Mouse (Mus musculus): ENCODE measurements around the gene Nt5c3. TPM values are rescaled to one million over a fixed set of nuclear protein-coding genes. Genes with fewer than 3 reads are reported as not detected.

Nt5c3 gene
- polyA plus RNA-seq, 1 experiment from 2014 or later = 147 TPM

DNA sequence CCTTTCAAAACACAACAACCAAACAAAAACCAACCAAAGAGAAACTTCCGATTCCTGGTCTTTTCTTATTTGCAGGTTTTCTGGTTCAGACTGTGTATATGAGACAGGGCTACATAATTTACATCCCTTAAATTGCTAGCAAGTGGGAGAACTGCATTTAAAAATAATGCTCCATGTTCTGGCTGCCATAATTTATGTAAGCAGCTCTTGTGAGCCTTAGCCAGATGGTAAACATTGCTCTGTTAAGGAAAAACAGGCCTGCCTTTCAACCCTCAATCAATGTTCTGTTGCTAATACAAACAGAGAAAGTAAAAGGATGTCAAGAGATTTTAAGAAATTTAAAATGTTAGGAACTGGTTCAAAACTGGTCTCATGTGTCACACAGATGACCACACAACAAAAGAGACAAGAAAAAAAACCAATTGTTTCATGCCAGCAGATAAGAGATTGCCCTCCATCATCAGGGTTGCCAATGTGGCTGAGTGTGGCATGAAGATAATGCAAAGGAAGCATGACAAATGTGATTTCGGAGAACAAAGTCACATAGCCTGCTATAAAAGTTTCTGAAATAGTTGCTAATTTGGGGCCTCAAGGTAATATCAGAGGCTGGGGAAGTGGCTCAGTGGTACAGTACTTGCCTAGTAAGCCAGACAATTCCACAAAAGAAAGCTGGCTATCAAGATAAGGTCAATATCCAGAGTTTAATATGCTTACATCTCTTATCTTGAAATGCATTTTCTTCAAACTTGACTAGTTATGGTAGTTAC, 10.5 kb downstream of the Nt5c3 start:
- H3K4me1 ChIP-seq (replicated peaks) = no peaks in the 10 kb centered on the region
- WGBS = 84% methylated on average over 2 of the region's 2 CpGs
- ATAC-seq (ENCODE audit: low FRiP score) = no peak

DNA sequence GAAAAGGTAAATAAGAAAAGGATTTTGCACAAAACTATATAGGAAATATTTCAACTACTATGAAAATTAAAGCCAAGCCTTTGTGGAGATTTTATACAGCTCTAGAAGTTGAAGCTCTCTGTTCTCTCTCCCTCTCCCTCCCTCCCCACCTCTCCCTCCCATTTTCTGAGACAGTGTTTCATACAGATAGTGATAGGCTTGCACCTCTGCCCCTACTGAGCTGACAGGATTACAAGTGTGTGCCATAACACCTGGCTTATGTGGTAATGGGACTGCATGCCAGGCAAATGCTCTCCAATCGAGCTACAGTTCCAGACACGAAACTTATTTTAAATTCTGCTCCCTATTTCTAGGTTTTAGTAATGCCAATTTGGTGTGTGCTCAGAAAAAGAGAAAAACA, 12.8 kb downstream of the Nt5c3 start:
- 89% methylated on average over 2 of the region's 2 CpGs for WGBS
- ATAC-seq (ENCODE audit: low FRiP score) = no peak
- Histone ChIP-seq H3K36me3 (no peaks in the 10 kb centered on the region), H3K27me3 (no peaks in the 10 kb centered on the region), H3K9me3 (no peaks in the 10 kb centered on the region), H3K4me3 (no peak overlapping the region), H3K27ac (no peak overlapping the region), H3K9ac (no peak overlapping the region), H3K4me2 (no peak overlapping the region), H3K4me1 (replicated peaks) (peaks cover 4% of the 10 kb centered on the region; the same call in 1 of the 2 replicates)

More for the DNA sequence above, 10.5 kb downstream of the Nt5c3 start:
- H3K27ac ChIP-seq = no peak overlapping the region
- no peaks in the 10 kb centered on the region for H3K36me3 ChIP-seq
- H3K27me3 ChIP-seq = no peaks in the 10 kb centered on the region
- H3K4me3 ChIP-seq = no peak overlapping the region
- no peak overlapping the region for H3K4me2 ChIP-seq
- H3K9me3 ChIP-seq = no peaks in the 10 kb centered on the region
- H3K9ac ChIP-seq = no peak overlapping the region

DNA sequence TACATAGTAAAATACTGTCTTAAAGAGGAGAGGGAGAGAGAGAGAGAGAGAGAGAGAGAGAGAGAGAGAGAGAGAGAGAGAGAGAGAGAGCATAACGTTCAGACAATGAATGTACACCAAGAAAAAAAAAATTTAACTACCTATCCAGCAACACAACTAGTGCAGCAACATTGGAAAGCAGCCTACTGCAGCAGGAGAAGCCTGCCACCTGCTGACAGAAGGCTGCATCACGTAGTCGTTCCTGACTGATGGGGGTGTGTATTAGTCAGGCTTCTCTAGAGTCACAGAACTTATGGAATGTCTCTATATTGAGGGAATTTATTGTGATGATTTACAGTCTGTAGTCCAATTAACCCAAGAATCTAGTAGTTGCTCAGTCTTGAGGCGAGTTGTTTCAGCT, 14.8 kb downstream of the Nt5c3 start:
- no peak overlapping the region for H3K4me3 ChIP-seq
- H3K9ac ChIP-seq = no peak overlapping the region
- ATAC-seq (ENCODE audit: low FRiP score) = no peak
- H3K4me1 ChIP-seq (replicated peaks) = peaks cover 18% of the 10 kb centered on the region
- 15% methylated on average over 4 of the region's 4 CpGs for WGBS
- no peaks in the 10 kb centered on the region for H3K27me3 ChIP-seq
- H3K9me3 ChIP-seq = no peaks in the 10 kb centered on the region
- H3K4me2 ChIP-seq = no peak overlapping the region
- H3K36me3 ChIP-seq = no peaks in the 10 kb centered on the region
- no peak overlapping the region for H3K27ac ChIP-seq

DNA sequence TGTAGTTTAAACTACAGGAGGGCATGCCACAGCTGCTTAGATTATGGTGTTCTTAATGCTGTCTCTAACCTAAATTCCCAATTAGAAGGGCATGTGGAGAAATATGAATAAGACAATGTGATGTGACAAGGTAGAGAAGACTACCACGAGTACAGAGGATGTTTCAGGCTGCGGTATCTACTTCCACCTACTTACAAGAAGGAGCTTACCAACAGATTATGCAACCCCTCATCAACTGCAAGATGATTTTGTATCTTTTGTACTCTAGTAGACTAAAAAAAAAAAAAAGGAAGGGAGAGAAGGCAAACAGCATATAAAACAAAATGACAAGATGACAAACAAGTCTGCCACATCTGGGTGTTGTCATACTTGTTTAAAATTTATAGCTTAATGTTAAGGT, 15.3 kb downstream of the Nt5c3 start:
- no peaks in the 10 kb centered on the region for H3K9me3 ChIP-seq
- H3K4me3 ChIP-seq = no peak overlapping the region
- no peaks in the 10 kb centered on the region for H3K36me3 ChIP-seq
- 92% methylated on average over 2 of the region's 2 CpGs for WGBS
- H3K27me3 ChIP-seq = no peaks in the 10 kb centered on the region
- H3K4me2 ChIP-seq = no peak overlapping the region
- H3K27ac ChIP-seq = no peak overlapping the region
- ATAC-seq (ENCODE audit: low FRiP score) = no peak
- no peak overlapping the region for H3K9ac ChIP-seq
- peaks cover 22% of the 10 kb centered on the region for H3K4me1 ChIP-seq (replicated peaks)

DNA sequence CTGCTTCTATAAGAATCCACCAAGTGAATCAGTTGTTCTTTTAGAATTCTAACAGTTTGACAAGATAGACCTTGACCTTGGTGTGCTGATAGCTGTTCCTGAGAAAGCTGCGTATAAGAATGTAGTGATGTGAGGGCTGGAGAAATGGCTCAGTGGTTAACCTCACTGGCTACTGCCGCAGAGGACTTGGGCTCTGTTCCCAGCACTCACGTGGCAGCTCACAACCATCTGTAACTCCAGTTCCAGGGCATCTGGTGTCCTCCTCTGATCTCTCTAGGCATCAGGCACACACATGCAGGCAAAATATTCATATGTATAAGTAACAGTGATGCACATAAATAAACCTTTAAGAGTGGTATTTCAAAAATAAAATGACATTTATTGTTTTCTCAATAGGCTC, 15.8 kb downstream of the Nt5c3 start:
- 94% methylated on average over 3 of the region's 3 CpGs for WGBS
- Histone ChIP-seq H3K4me2 (no peak overlapping the region), H3K36me3 (no peaks in the 10 kb centered on the region), H3K4me1 (replicated peaks) (peaks cover 26% of the 10 kb centered on the region), H3K9me3 (no peaks in the 10 kb centered on the region), H3K27me3 (no peaks in the 10 kb centered on the region), H3K4me3 (no peak overlapping the region), H3K27ac (no peak overlapping the region), H3K9ac (no peak overlapping the region)
- ATAC-seq (ENCODE audit: low FRiP score) = no peak

DNA sequence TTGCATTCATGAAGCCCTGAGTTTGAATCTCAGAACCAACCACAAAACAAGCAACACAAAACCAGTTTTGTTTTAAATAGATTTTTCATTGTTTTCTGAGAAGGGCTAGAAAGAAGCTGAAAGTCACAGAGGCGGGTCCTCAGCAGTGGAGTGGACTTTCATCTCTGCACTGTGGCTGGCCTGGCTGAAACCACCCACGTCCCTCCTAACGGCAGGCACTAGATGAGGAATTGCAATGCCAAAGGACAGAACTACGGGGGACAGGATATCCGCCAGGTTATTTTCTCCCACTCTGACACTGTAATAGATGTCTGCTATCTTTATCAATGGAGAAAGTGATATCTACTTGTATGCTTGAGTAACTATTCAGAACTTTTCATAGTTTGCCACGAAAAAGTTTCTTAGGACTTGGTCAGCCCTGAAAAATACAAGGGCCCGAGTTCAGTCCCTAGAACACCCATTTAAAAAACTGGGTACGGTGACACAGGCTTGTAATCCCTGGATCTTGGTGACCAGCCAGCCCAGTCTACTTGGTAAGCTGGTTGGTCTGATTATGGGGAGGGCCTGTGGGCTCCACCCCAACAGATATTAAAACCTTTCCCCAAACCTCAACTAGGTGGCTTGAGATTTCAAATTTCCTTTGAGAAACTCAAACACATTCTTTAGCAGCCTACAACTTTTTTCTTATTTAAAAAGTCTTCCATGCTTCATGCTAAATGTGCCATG, 17.4 kb downstream of the Nt5c3 start:
- 90% methylated on average over 8 of the region's 8 CpGs for WGBS
- H3K9ac ChIP-seq = no peak overlapping the region
- H3K27me3 ChIP-seq = no peaks in the 10 kb centered on the region
- peaks cover 34% of the 10 kb centered on the region for H3K4me1 ChIP-seq (replicated peaks)
- H3K36me3 ChIP-seq = no peaks in the 10 kb centered on the region
- H3K27ac ChIP-seq = no peak overlapping the region
- H3K9me3 ChIP-seq = no peaks in the 10 kb centered on the region
- no peak for ATAC-seq (ENCODE audit: low FRiP score)
- H3K4me3 ChIP-seq = no peak overlapping the region
- no peak overlapping the region for H3K4me2 ChIP-seq

DNA sequence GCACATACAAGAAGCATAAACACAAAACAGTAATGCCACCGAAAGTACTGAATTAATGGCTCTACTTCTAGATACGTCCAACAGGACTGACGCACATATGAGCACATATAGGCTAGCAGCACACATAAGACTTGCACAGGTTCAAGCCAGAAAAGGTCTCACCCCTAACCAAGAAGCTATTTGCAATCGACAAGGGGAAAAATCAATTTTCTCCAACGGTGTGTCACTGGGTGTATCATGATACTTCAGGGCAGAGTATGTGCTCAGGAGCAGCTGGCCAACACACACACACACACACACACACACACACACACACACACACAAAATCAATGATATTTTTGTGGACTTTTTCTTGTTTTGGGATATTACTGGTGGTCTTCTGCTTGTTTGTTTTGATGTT, 18.2 kb downstream of the Nt5c3 start:
- no peak for ATAC-seq (ENCODE audit: low FRiP score)
- Histone ChIP-seq H3K36me3 (no peaks in the 10 kb centered on the region), H3K4me1 (replicated peaks) (peaks cover 34% of the 10 kb centered on the region), H3K4me3 (no peak overlapping the region), H3K4me2 (no peak overlapping the region), H3K27ac (no peak overlapping the region), H3K9me3 (no peaks in the 10 kb centered on the region), H3K27me3 (no peaks in the 10 kb centered on the region), H3K9ac (no peak overlapping the region)
- 83% methylated on average over 5 of the region's 5 CpGs for whole genome bisulfite sequencing

DNA sequence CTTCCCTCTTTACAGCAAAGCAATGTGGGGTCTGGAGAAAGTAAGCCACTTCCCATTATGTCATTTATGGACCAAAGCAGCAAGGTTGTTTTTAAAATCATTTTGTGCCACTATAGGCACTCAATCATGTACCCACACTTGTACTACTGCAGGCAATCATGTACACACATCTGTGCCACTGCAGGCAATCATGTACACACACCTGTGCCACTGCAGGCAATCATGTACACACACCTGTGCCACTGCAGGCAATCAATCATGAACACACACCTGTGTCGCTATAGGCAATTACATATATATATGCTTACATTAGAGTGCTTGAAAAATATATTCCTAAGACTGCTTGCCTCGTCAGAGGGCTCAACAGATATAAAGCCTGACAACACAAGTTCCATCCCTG, 18.8 kb downstream of the Nt5c3 start:
- Histone ChIP-seq H3K9ac (no peak overlapping the region; the same call in 1 of the 2 replicates), H3K4me1 (replicated peaks) (peaks cover 34% of the 10 kb centered on the region), H3K27ac (0 out of 2 replicates have a peak overlapping the region, but pooled peaks have one; percentile 18), H3K36me3 (no peaks in the 10 kb centered on the region), H3K4me3 (no peak overlapping the region), H3K9me3 (no peaks in the 10 kb centered on the region), H3K27me3 (no peaks in the 10 kb centered on the region), H3K4me2 (no peak overlapping the region)
- 0 out of 2 replicates have a peak, but pooled peaks have one; percentile 14 for ATAC-seq (ENCODE audit: low FRiP score)
- 75% methylated on average over 2 of the region's 2 CpGs for WGBS

DNA sequence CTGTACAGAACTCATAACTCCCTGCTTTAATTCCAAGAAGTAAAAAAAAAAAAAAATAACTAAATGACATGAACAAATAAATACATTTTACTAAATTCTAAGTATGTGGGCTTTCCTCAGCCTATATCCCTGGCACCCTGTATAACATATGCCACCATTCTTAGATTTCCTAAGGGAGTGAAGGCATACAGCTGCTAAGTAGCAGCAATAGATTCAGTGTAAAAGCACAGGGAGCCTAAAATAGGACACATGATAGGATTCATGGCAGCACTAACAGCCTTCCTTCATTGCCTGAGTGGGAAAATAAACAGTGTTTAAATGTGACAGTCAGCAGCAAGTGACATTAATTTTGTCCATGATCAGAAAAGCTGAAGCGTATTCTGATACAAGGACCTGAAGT, 19.4 kb downstream of the Nt5c3 start:
- 84% methylated on average over 1 of the region's 1 CpGs for WGBS
- no peak for ATAC-seq (ENCODE audit: low FRiP score)
- Histone ChIP-seq H3K9ac (no peak overlapping the region; the same call in 1 of the 2 replicates), H3K4me2 (no peak overlapping the region), H3K9me3 (no peaks in the 10 kb centered on the region), H3K36me3 (no peaks in the 10 kb centered on the region), H3K4me1 (replicated peaks) (peaks cover 34% of the 10 kb centered on the region), H3K27me3 (no peaks in the 10 kb centered on the region), H3K27ac (peak overlapping the region; percentile 18; the same call in 1 of the 2 replicates), H3K4me3 (no peak overlapping the region)

DNA sequence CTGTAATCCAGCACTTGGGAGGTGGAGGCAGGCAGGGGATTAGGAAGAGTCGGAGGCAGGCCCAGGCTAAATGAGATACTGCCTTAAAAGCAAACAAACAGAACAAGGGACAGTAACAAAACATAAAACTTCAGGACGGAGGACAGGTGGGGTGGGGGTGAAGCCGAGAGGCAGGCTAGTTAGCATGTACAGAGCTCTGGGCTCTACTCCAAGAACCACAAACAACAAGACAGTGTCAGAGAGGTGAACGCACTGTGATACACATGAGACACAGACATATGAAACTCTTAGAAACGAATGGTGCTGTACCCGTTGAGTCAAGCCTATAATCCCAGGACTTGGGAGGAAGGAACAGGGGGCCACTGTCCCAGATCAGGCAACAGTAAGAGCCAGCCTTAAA, 19.9 kb downstream of the Nt5c3 start:
- 64% methylated on average over 6 of the region's 6 CpGs for WGBS
- Histone ChIP-seq H3K36me3 (no peaks in the 10 kb centered on the region), H3K27me3 (no peaks in the 10 kb centered on the region), H3K27ac (no peak overlapping the region; the same call in 1 of the 2 replicates), H3K9ac (no peak overlapping the region), H3K4me1 (replicated peaks) (peaks cover 34% of the 10 kb centered on the region), H3K4me3 (no peak overlapping the region), H3K9me3 (no peaks in the 10 kb centered on the region), H3K4me2 (no peak overlapping the region)
- ATAC-seq (ENCODE audit: low FRiP score) = no peak

DNA sequence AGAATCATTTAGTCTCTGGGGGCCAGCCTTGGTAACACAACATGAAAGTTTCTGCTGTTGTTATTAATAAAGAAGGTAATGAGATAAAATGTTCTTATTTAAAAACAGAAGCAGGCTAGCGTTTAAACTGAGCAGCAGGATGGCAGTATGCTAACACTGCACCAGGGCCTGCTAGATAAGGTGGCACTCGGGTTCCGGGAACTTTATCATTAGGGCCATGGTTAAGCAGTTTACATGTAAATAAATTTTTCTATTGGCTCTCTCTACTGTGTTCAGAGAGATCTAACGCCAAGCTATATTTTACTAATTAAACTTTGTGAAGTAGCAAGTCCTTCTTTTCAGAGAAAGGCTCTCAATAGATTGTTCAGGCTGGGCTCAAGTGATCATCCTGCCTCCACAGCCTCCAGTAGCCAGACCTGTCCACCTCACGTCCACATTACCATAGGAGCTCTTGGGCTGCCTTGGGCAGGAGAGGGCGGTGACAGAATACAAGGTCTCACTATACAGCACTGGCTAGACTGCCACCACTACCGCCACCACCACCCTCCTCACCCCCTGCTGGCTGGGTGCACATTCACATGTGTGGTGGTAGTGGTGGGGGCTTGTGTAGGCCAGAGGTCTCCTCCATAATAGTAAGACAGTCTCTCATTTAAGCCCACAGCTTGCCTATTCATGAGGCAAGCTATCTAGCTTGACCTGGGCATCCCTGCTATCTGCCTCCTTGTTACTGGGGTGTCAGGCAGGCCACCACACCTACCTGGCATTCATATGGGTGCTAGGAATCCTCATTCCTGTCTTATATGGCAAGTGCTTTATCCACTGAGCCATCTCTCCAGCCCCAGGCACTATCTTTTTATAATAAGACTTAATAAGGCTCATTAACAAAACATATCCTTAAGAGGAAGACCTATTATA, 20.9 kb downstream of the Nt5c3 start:
- no peak overlapping the region for H3K4me2 ChIP-seq
- no peaks in the 10 kb centered on the region for H3K27me3 ChIP-seq
- peaks cover 34% of the 10 kb centered on the region for H3K4me1 ChIP-seq (replicated peaks)
- no peak overlapping the region for H3K9ac ChIP-seq
- ATAC-seq (ENCODE audit: low FRiP score) = peak; percentile 34; the same call in 1 of the 2 replicates
- WGBS = 83% methylated on average over 7 of the region's 7 CpGs
- no peaks in the 10 kb centered on the region for H3K9me3 ChIP-seq
- no peak overlapping the region for H3K27ac ChIP-seq
- no peaks in the 10 kb centered on the region for H3K36me3 ChIP-seq
- H3K4me3 ChIP-seq = no peak overlapping the region

DNA sequence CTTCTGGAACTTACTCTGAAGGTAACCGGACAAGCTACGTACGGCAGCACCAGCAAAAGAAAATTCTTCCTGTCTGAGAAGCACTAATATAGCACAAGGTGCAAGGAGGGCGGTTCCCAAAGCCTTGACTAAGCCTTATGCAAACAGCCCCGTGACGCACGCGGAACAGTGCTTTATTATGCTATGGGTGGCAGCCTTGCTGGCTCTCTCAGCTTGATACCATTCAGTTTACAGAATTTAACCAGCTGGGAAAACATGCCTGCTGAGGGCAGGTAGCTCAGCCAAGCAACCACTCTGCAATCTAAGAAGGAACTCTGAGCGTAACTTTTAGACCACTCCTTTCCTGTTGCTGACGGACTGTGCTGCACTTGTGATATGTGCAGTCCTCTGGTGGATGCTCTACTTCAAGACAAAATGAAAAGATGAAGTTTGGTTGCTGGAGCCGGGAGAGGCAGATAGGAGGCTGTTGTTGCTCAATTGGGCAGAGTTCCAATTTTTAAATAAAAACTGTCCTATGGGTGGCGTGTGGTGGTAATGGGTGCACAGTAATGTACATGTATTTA, 21.8 kb downstream of the Nt5c3 start:
- Histone ChIP-seq H3K4me3 (no peak overlapping the region), H3K36me3 (no peaks in the 10 kb centered on the region), H3K27ac (no peak overlapping the region), H3K4me1 (replicated peaks) (peaks cover 31% of the 10 kb centered on the region), H3K9ac (no peak overlapping the region), H3K27me3 (no peaks in the 10 kb centered on the region), H3K4me2 (no peak overlapping the region), H3K9me3 (no peaks in the 10 kb centered on the region)
- ATAC-seq (ENCODE audit: low FRiP score) = no peak
- WGBS = 37% methylated on average over 12 of the region's 12 CpGs

Data from hindbrain, embryonic 13.5 days (tissue).